ENCODE assay signal across 16 mouse cellular contexts in genomic region chr12:100304280-100304679, GRCm38 (mm10).
DNase-seq lines count a peak whose midpoint lies in the region; ATAC-seq and TF ChIP-seq lines count a peak whose summit lies in the region.
"Had no signal": no experiment of that assay in that cellular context is flagged by ENCODE, and none has a peak within 500 bp of the region (broad histone marks: within the 10 kb centered on the region; RNA-seq: fewer than 3 reads in every experiment).

No protein-coding gene starts in this region.

- no peak for TF ChIP-seq CTCF in gastrocnemius, adult 2 months (IDR thresholded peaks at IDR 0.05)

- WGBS in midbrain, embryonic 12.5 days: 81% methylated on average over 2 of the region's 2 CpGs
- 87% methylated on average over 2 of the region's 2 CpGs for WGBS in midbrain, embryonic 11.5 days
- WGBS in intestine, embryonic 16.5 days: 90% methylated on average over 2 of the region's 2 CpGs

- H3K4me3 ChIP-seq in gastrocnemius, adult 2 months: no peak overlapping the region
- no peak overlapping the region for H3K4me3 ChIP-seq in midbrain, embryonic 12.5 days
- no peak overlapping the region for H3K4me3 ChIP-seq in midbrain, embryonic 11.5 days (ENCODE audit: low read depth, low read length)
- no peak overlapping the region for H3K4me3 ChIP-seq in intestine, embryonic 16.5 days (ENCODE audit: low read length)
- H3K4me3 ChIP-seq: forebrain, embryonic 10.5 days; kidney, embryonic 15.5 days; limb, embryonic 15.5 days had no signal

- no peak for ATAC-seq in midbrain, embryonic 12.5 days (ENCODE audit: low FRiP score, low read depth)
- no peak for ATAC-seq in midbrain, embryonic 11.5 days (ENCODE audit: low FRiP score)
- peak; percentile 47; the same call in 1 of the 2 replicates for ATAC-seq in intestine, embryonic 16.5 days
- ATAC-seq: lung, postnatal 0 days; midbrain, embryonic 16.5 days had no signal

- intact Hi-C loops in gastrocnemius, adult 2 months (cut with DNase I): no loop called here
- intact Hi-C loops in gastrocnemius, postnatal 14 days (cut with DNase I; ENCODE audit: low total_unique reads): no loop called here

- DNase-seq in gastrocnemius, adult 2 months: no peak
- no peak for DNase-seq in gastrocnemius, postnatal 14 days
- DNase-seq in midbrain, embryonic 11.5 days (ENCODE audit: low spot score, missing footprints): no peak
- no peak for DNase-seq in kidney, postnatal 4 days
- DNase-seq in right cerebral cortex, postnatal 36 days (ENCODE audit: low spot score in 2 of 2): no peak
- DNase-seq: adrenal gland, postnatal 25 days; heart, postnatal 36 days; right cerebral cortex, postnatal 14 days; thymus, postnatal 25 days had no signal

- peaks cover 35% of the 10 kb centered on the region for H3K4me1 ChIP-seq in midbrain, embryonic 12.5 days
- H3K4me1 ChIP-seq in midbrain, embryonic 11.5 days (ENCODE audit: control insufficient read depth, insufficient read depth, low read length): peaks cover 17% of the 10 kb centered on the region
- H3K4me1 ChIP-seq in intestine, embryonic 16.5 days (ENCODE audit: control insufficient read depth, insufficient read depth, low read length): peaks cover 12% of the 10 kb centered on the region

- H3K27me3 ChIP-seq in midbrain, embryonic 12.5 days: no peaks in the 10 kb centered on the region
- no peaks in the 10 kb centered on the region for H3K27me3 ChIP-seq in midbrain, embryonic 11.5 days (ENCODE audit: control insufficient read depth, insufficient read depth, low read length)
- no peaks in the 10 kb centered on the region for H3K27me3 ChIP-seq in intestine, embryonic 16.5 days (replicated peaks; ENCODE audit: control insufficient read depth, insufficient read depth, low read length)
- H3K27me3 ChIP-seq: kidney, embryonic 15.5 days; limb, embryonic 15.5 days had no signal

- H3K36me3 ChIP-seq in midbrain, embryonic 12.5 days: peaks cover 10% of the 10 kb centered on the region
- H3K36me3 ChIP-seq in midbrain, embryonic 11.5 days (ENCODE audit: control insufficient read depth, insufficient read depth, low read length): no peaks in the 10 kb centered on the region
- peaks cover 3% of the 10 kb centered on the region; the same call in 1 of the 2 replicates for H3K36me3 ChIP-seq in intestine, embryonic 16.5 days (ENCODE audit: control insufficient read depth, insufficient read depth, low read length)

- H3K9me3 ChIP-seq in midbrain, embryonic 12.5 days: no peaks in the 10 kb centered on the region
- H3K9me3 ChIP-seq in midbrain, embryonic 11.5 days (ENCODE audit: control insufficient read depth, low read length): no peaks in the 10 kb centered on the region
- no peaks in the 10 kb centered on the region for H3K9me3 ChIP-seq in intestine, embryonic 16.5 days (ENCODE audit: control insufficient read depth, low read length)
- H3K9me3 ChIP-seq: forebrain, embryonic 10.5 days; kidney, embryonic 15.5 days; limb, embryonic 15.5 days had no signal

- H3K27ac ChIP-seq in gastrocnemius, adult 2 months: peak overlapping the region; percentile 73; the same call in 1 of the 2 replicates
- H3K27ac ChIP-seq in midbrain, embryonic 12.5 days (replicated peaks): 0 out of 2 replicates have a peak overlapping the region, but pooled peaks have one; percentile 27
- no peak overlapping the region for H3K27ac ChIP-seq in midbrain, embryonic 11.5 days (ENCODE audit: low read depth, low read length)
- H3K27ac ChIP-seq in intestine, embryonic 16.5 days (ENCODE audit: low read length): no peak overlapping the region
- H3K27ac ChIP-seq: kidney, embryonic 15.5 days; limb, embryonic 15.5 days had no signal

- no peak overlapping the region for H3K4me2 ChIP-seq in midbrain, embryonic 12.5 days (replicated peaks)
- H3K4me2 ChIP-seq in midbrain, embryonic 11.5 days: no peak overlapping the region
- no peak overlapping the region for H3K4me2 ChIP-seq in intestine, embryonic 16.5 days (ENCODE audit: low read depth, low read length)
- H3K4me2 ChIP-seq: kidney, embryonic 15.5 days; limb, embryonic 15.5 days had no signal

- H3K9ac ChIP-seq in midbrain, embryonic 12.5 days (replicated peaks): no peak overlapping the region
- H3K9ac ChIP-seq in midbrain, embryonic 11.5 days (ENCODE audit: low read length): no peak overlapping the region
- H3K9ac ChIP-seq in intestine, embryonic 16.5 days (ENCODE audit: low read depth, low read length): no peak overlapping the region
- H3K9ac ChIP-seq: kidney, embryonic 15.5 days; limb, embryonic 15.5 days had no signal

Comparison
In these comparisons a context has a peak if more than half of its experiments do, and no peak if none do; other contexts are left out.
1. H3K27ac ChIP-seq: peak in gastrocnemius, adult 2 months (single experiment) and midbrain, embryonic 12.5 days (single experiment); none in midbrain, embryonic 11.5 days (single experiment) and intestine, embryonic 16.5 days (single experiment).